Mouse (Mus musculus) Patski (cell line): ENCODE measurements at regions not wholly inside any gene's neighbourhood (a gene's known extent, or its start where the extent isn't known, plus 50 kb on each side); places are given as distances from the start of the nearest gene placed in this dataset.
A peak's percentile ranks its signal among the peaks of the same experiment; 100 is the strongest.

Source experiments
- ATAC-seq: fragments of 100-300 bp; one replicate; pipeline ENCODE4 v1.8.0; 2021
- CTCF ChIA-PET: fragments of 350-600 bp; sonication (Branson Sonifier 250); formaldehyde crosslinking; loops from one replicate; lab custom pipeline; 2022; ENCODE audit warnings: inconsistent platforms; lab: Charles Lee
- POLR2A ChIA-PET: fragments of 350-600 bp; sonication (Branson Sonifier 250); formaldehyde crosslinking; loops from one replicate; lab custom pipeline; 2022; ENCODE audit warnings: antibody characterized with exemption, inconsistent platforms; lab: Charles Lee
- DNase-seq: peaks from one replicate; pipeline ENCODE4 v3.0.0-alpha.2; 2011; ENCODE audit warnings: low read depth, low spot score
- H3K27me3 ChIP-seq: fragments of 371-371 bp; one replicate; pipeline ENCODE4 v1.5.1; 2021
- CTCF ChIP-seq: fragments of 100-300 bp; IDR thresholded peaks from one replicate; pipeline ENCODE4 v1.5.1; 2021
- in situ Hi-C: fragments of 300-500 bp; cut with MboI; formaldehyde crosslinking; loops from 3 replicates; pipeline ENCODE4 v1.11.1; 2018; ENCODE audit warnings: low pct_unique_long_range_greater_than_20kb, mixed read lengths

DNA sequence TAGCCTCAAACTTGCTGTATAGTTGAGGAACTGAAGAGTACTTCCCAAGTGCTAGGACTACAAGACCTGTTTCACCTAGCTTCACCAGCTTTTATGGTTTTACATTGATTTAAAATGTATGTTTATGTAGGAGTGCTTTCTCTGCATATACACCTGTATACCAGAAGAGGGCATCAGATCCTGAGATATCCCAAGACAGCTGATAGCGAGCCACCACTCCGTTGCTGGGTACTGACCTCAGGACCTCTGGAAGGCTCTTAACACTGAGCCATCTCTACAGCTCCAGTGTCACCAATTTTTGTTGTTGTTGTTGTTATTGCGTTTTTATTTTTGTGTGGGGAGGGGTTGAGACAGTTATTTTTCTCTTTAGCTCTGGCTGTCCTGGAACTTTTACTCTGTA, 55.9 kb upstream of the Ddx3x start:
- in situ Hi-C loops = loop anchor here (5.0 to 25.0 kb wide), 3 partner anchors 363 to 538 kb away; no protein-coding TSS in a partner anchor
- peak; percentile 75 for TF ChIP-seq CTCF
- H3K27me3 ChIP-seq = peaks cover 15% of the 10 kb centered on the region
- ChIA-PET POLR2A (no interaction called here), CTCF (interaction anchor here (0.8 to 2.7 kb wide), 9 partner anchors 17 to 431 kb away, joined by 3 to 19 read pairs (median 3); no protein-coding TSS in a partner anchor)
- DNase-seq (no peak), ATAC-seq (no peak)

DNA sequence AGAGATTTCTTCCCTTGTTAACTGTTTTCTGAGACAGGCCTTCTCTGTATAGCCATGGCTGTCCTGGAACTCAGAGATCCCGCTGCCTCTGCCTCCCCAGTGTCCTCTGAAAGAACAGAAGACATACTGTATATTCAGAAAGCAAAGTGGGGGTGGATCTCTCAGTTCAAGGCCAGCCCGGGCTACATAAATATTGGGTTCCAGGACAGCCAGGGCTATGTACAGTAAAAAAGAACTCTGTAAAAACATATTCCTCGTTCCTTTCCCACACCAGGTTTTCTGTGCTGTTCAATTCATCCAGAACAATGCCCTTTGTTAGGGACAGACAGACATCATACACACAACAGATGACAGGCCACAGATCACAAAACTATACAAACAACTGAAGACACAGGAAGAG, 54.3 kb upstream of the Ddx3x start:
- CTCF ChIA-PET = interaction anchor here (2.7 kb wide), 1 partner anchor 430 kb away, joined by 19 read pairs; no protein-coding TSS in a partner anchor
- no peak for ATAC-seq
- peaks cover 8% of the 10 kb centered on the region for H3K27me3 ChIP-seq
- TF ChIP-seq CTCF = no peak
- DNase-seq = no peak
- POLR2A ChIA-PET = no interaction called here
- in situ Hi-C loops = loop anchor here (5.0 kb wide), 1 partner anchor 431 kb away; no protein-coding TSS in a partner anchor

DNA sequence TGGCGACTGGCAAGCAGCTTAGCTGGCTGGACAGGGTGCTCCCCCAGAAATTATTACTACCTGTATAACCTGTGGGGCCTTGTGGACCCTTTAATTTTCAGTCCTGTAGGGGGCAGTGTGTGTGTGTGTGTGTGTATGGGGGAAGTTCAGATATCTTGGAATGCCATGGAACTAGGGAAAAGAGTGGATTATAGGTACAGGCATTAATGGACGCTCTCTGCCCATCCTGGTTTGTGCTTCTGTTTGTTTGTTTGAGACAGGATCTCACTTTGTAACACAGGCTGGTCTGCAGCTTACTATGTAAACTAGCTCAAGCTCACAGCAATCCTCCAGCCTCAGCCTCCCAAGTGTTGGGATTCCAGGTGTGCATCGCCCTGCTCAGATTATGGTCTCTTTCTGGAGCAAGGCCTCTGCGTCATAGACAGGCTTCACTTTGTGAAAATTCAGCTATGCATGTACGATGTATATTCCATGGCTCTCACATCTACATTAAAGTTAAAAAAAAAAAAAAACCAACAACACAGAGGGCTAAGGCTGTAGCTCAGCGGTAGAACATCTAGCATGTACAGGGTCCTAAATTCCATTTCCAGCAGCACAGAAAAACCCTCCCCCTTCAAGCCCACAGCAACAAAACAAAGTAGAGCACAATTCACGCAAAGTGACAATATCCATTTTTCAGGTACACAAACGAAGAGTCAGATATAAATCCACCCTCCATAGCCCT, 50.7 kb upstream of the Ddx3x start:
- POLR2A ChIA-PET = interaction anchor here (0.6 to 1.6 kb wide), 4 partner anchors 11 to 158 kb away, joined by 3 to 8 read pairs (median 4); partner anchors contain the start of gene Ddx3x
- DNase-seq (no peak), ATAC-seq (peak; percentile 10)
- CTCF ChIA-PET = interaction anchor here (1.3 to 3.0 kb wide), 4 partner anchors 10 to 426 kb away, joined by 3 to 12 read pairs (median 8); no protein-coding TSS in a partner anchor
- peaks cover 17% of the 10 kb centered on the region for H3K27me3 ChIP-seq
- TF ChIP-seq CTCF = peak; percentile 53
- in situ Hi-C loops = loop anchor here (5.0 kb wide), 1 partner anchor 427 kb away; no protein-coding TSS in a partner anchor

- POLR2A ChIA-PET = interaction anchor here (0.6 to 1.1 kb wide), 2 partner anchors 10 to 158 kb away, joined by 3 read pairs; no protein-coding TSS in a partner anchor
- in situ Hi-C loops = no loop called here
- peak; percentile 93 for ATAC-seq
Measured at GRCm38 (mm10) chrX:13230615-13231179, 50.1 kb upstream of the Ddx3x start.

More at GRCm38 (mm10) chrX:13230615-13231179, 50.1 kb upstream of the Ddx3x start:
- TF ChIP-seq CTCF = no peak
- CTCF ChIA-PET = interaction anchor here (1.0 to 3.0 kb wide), 5 partner anchors 9 to 426 kb away, joined by 3 to 12 read pairs (median 5); no protein-coding TSS in a partner anchor
- peaks cover 17% of the 10 kb centered on the region for H3K27me3 ChIP-seq
- peak; percentile 53 for DNase-seq
